Mouse (Mus musculus) heart, postnatal 0 days (tissue): ENCODE data around the gene Mapk8.

ENCODE experiments used
- CTCF ChIP-seq: IDR thresholded peaks from 2 replicates; pipeline ENCODE4 v1.5.1; 2016; ENCODE audit warnings: antibody characterized with exemption, control low read depth, low read depth
- EP300 ChIP-seq: IDR thresholded peaks from 2 replicates; pipeline ENCODE4 v1.6.1; 2016; ENCODE audit warnings: antibody characterized with exemption, low read depth

GRCm38 (mm10) chr14:33377211-33377610 is 69.7 kb downstream of the Mapk8 start:
- TF ChIP-seq CTCF = no peak
- no peak for TF ChIP-seq EP300
